Mouse (Mus musculus) adrenal gland, adult 2 months (tissue): ENCODE results near the gene Zfp784. TPM values are rescaled to one million over a fixed set of nuclear protein-coding genes. Genes with fewer than 3 reads are reported as not detected.

Experiments
- polyA plus RNA-seq: library from polyadenylated mRNA; depleted of rRNA; stranded (reverse); fragments of >200 nt; gene quantifications from 2 replicates; pipeline ENCODE4 v1.2.3, GENCODE M21; 2012; rRNA removed
- total RNA-seq, 2 experiments: library from RNA; stranded (reverse); gene quantifications; 2 replicates each; pipeline ENCODE4 v1.2.3; 2021

The Zfp784 gene
- total and polyA plus RNA-seq, 3 experiments = 4.4 to 7.2 (median 5.1) TPM

Other genes starting within 250 kb of the Zfp784 start
- 10 to 100 TPM; 10.2 to 10.8 TPM for gene Tmem238, start 248.8 kb downstream of the Zfp784 start, total RNA-seq
- 144 and 180 TPM in 2 replicates for gene Tmem238, start 248.8 kb downstream of the Zfp784 start, polyA plus RNA-seq
- gene Rpl28, start 245.6 kb downstream of the Zfp784 start, total RNA-seq = 1,000 to 10,000 TPM in 1 of 2 experiments, 100 to 1,000 TPM in 1; 958 to 1,234 TPM
- gene Rpl28, start 245.6 kb downstream of the Zfp784 start, polyA plus RNA-seq = 237 and 255 TPM in 2 replicates
- gene Ube2s, start 225.9 kb downstream of the Zfp784 start, total RNA-seq = 100 to 1,000 TPM in 1 of 2 experiments, 10 to 100 TPM in 1; 98.1 to 140 TPM
- gene Ube2s, start 225.9 kb downstream of the Zfp784 start, polyA plus RNA-seq = 148 and 156 TPM in 2 replicates
- gene Shisa7, start 193.8 kb downstream of the Zfp784 start, total RNA-seq = 1 to 10 TPM; 1.9 TPM
- 2.9 and 4.0 TPM in 2 replicates for gene Shisa7, start 193.8 kb downstream of the Zfp784 start, polyA plus RNA-seq
- gene Isoc2b, start 168.2 kb downstream of the Zfp784 start, total RNA-seq = 10 to 100 TPM; 10.9 to 23.8 TPM
- gene Isoc2b, start 168.2 kb downstream of the Zfp784 start, polyA plus RNA-seq = 75.4 and 78.2 TPM in 2 replicates
- gene Isoc2a, start 161.3 kb downstream of the Zfp784 start, total RNA-seq = 10 to 100 TPM; 35.5 to 43.4 TPM
- 43.5 and 45.6 TPM in 2 replicates for gene Isoc2a, start 161.3 kb downstream of the Zfp784 start, polyA plus RNA-seq
- gene Gm36210, start 131.9 kb downstream of the Zfp784 start, total RNA-seq = under 1 TPM; 0.23 to 0.45 TPM
- gene Gm36210, start 131.9 kb downstream of the Zfp784 start, polyA plus RNA-seq = 0.27 TPM in 1 of 2 replicates, not detected in the other
- 10 to 100 TPM; 15.1 to 19.2 TPM for gene Zfp628, start 123.2 kb downstream of the Zfp784 start, total RNA-seq
- 35.6 and 41.3 TPM in 2 replicates for gene Zfp628, start 123.2 kb downstream of the Zfp784 start, polyA plus RNA-seq
- 1 to 10 TPM; 8.4 to 9.2 TPM for gene Nat14, start 116.4 kb downstream of the Zfp784 start, total RNA-seq
- gene Nat14, start 116.4 kb downstream of the Zfp784 start, polyA plus RNA-seq = 11.4 and 20.0 TPM in 2 replicates
- gene Ssc5d, start 112.7 kb downstream of the Zfp784 start, total RNA-seq = 1 to 10 TPM; 2.2 to 2.3 TPM
- gene Ssc5d, start 112.7 kb downstream of the Zfp784 start, polyA plus RNA-seq = 2.9 and 3.1 TPM in 2 replicates
- 1 to 10 TPM in 1 of 2 experiments, under 1 TPM in 1; 0.32 to 1.0 TPM for gene Sbk2, start 74.0 kb downstream of the Zfp784 start, total RNA-seq
- 0.52 and 1.4 TPM in 2 replicates for gene Sbk2, start 74.0 kb downstream of the Zfp784 start, polyA plus RNA-seq
- under 1 TPM; 0.20 to 0.21 TPM for gene Sbk3, start 67.3 kb downstream of the Zfp784 start, total RNA-seq
- gene Sbk3, start 67.3 kb downstream of the Zfp784 start, polyA plus RNA-seq = 0.17 and 0.30 TPM in 2 replicates
- 10 to 100 TPM; 18.2 to 21.5 TPM for gene Zfp579, start 42.3 kb downstream of the Zfp784 start, total RNA-seq
- gene Zfp579, start 42.3 kb downstream of the Zfp784 start, polyA plus RNA-seq = 74.5 and 94.4 TPM in 2 replicates
- 10 to 100 TPM; 13.0 to 13.8 TPM for gene Zfp524, start 24.0 kb downstream of the Zfp784 start, total RNA-seq
- 35.0 and 36.4 TPM in 2 replicates for gene Zfp524, start 24.0 kb downstream of the Zfp784 start, polyA plus RNA-seq
- gene Fiz1, start 23.7 kb downstream of the Zfp784 start, total RNA-seq = 10 to 100 TPM; 24.1 to 24.7 TPM
- 31.5 and 32.2 TPM in 2 replicates for gene Fiz1, start 23.7 kb downstream of the Zfp784 start, polyA plus RNA-seq
- not detected for gene Gm44973, start 22.9 kb downstream of the Zfp784 start, total RNA-seq
- gene Gm44973, start 22.9 kb downstream of the Zfp784 start, polyA plus RNA-seq = not detected in 2 replicates
- 10 to 100 TPM; 23.7 to 29.7 TPM for gene Zfp865, start 18.1 kb downstream of the Zfp784 start, total RNA-seq
- 67.1 and 70.1 TPM in 2 replicates for gene Zfp865, start 18.1 kb downstream of the Zfp784 start, polyA plus RNA-seq
- gene Ccdc106, start 17.9 kb downstream of the Zfp784 start, total RNA-seq = 1 to 10 TPM; 1.4 to 2.6 TPM
- 1.5 and 3.0 TPM in 2 replicates for gene Ccdc106, start 17.9 kb downstream of the Zfp784 start, polyA plus RNA-seq
- gene 4632433K11Rik, start 4.3 kb downstream of the Zfp784 start, total RNA-seq = under 1 TPM in 1 of 2 experiments, not detected in 1; 0.92 TPM
- gene 4632433K11Rik, start 4.3 kb downstream of the Zfp784 start, polyA plus RNA-seq = not detected in 2 replicates
- gene Zfp580, start 13.1 kb upstream of the Zfp784 start, total RNA-seq = 10 to 100 TPM in 1 of 2 experiments, 1 to 10 TPM in 1; 5.6 to 10.4 TPM
- 46.5 and 61.0 TPM in 2 replicates for gene Zfp580, start 13.1 kb upstream of the Zfp784 start, polyA plus RNA-seq
- 100 to 1,000 TPM; 157 to 168 TPM for gene U2af2, start 23.7 kb upstream of the Zfp784 start, total RNA-seq
- 126 and 150 TPM in 2 replicates for gene U2af2, start 23.7 kb upstream of the Zfp784 start, polyA plus RNA-seq
- 100 to 1,000 TPM; 114 to 169 TPM for gene Epn1, start 41.8 kb upstream of the Zfp784 start, total RNA-seq
- 291 and 321 TPM in 2 replicates for gene Epn1, start 41.8 kb upstream of the Zfp784 start, polyA plus RNA-seq
- gene Rfpl4, start 78.5 kb upstream of the Zfp784 start, total RNA-seq = under 1 TPM in 1 of 2 experiments, not detected in 1; 0.59 TPM
- not detected in 2 replicates for gene Rfpl4, start 78.5 kb upstream of the Zfp784 start, polyA plus RNA-seq
- 1 to 10 TPM in 1 of 2 experiments, under 1 TPM in 1; 0.86 to 2.9 TPM for gene Rasl2-9, start 87.5 kb upstream of the Zfp784 start, total RNA-seq
- 0.15 and 0.33 TPM in 2 replicates for gene Rasl2-9, start 87.5 kb upstream of the Zfp784 start, polyA plus RNA-seq
- gene Vmn1r55, start 111.2 kb upstream of the Zfp784 start, total RNA-seq = not detected
- not detected in 2 replicates for gene Vmn1r55, start 111.2 kb upstream of the Zfp784 start, polyA plus RNA-seq
- not detected for gene Vmn1r56, start 158.3 kb upstream of the Zfp784 start, total RNA-seq
- not detected in 2 replicates for gene Vmn1r56, start 158.3 kb upstream of the Zfp784 start, polyA plus RNA-seq
- not detected for gene Vmn1r57, start 180.0 kb upstream of the Zfp784 start, total RNA-seq
- not detected in 2 replicates for gene Vmn1r57, start 180.0 kb upstream of the Zfp784 start, polyA plus RNA-seq